Mouse (Mus musculus): ENCODE measurements around the gene Lrrc1. TPM values are rescaled to one million over a fixed set of nuclear protein-coding genes. Genes with fewer than 3 reads are reported as not detected.

Gene Lrrc1
- total and polyA plus RNA-seq, 3 experiments, result 13.3 to 21.5 (median 13.8) TPM

DNA sequence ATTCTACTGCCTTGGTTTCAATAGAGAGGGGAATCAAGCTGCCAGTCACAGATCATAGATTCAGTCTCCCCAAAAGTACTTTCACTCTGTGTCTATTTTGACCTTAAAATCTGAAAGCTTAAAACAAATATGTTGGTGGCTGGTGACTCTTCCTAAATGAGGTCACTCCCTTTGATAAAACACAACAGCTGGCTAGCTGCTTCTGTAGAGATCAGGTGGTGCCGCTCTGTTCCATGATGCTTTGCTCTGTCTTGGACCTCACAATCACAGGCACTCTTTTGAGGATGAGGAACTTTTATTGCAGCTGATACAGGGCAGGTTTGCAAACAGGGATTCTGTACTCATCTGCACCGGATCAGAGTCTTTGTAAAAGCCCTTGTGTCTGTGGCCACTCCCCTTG lies 8.8 kb upstream of the Lrrc1 start:
- no peaks in the 10 kb centered on the region for H3K27me3 ChIP-seq (ENCODE audit: control insufficient read depth, insufficient read depth, low read length)
- no peaks in the 10 kb centered on the region for H3K36me3 ChIP-seq (ENCODE audit: control insufficient read depth, insufficient read depth, low read length)
- 64% methylated on average over 2 of the region's 2 CpGs for WGBS
- DNase-seq, result no peak
- intact Hi-C loops (cut with DNase I), result no loop called here
- H3K27ac ChIP-seq, result no peak overlapping the region
- H3K4me3 ChIP-seq, result no peak overlapping the region
- no peak overlapping the region for H3K9ac ChIP-seq (ENCODE audit: low read depth, low read length)
- TF ChIP-seq EP300 (IDR thresholded peaks at IDR 0.05; ENCODE audit: insufficient read depth, low read depth, low read length), result no peak
- TF ChIP-seq POLR2A (IDR thresholded peaks at IDR 0.05; ENCODE audit: insufficient read depth, low read depth, low read length), result no peak
- no peak for TF ChIP-seq CTCF (IDR thresholded peaks at IDR 0.05)
- H3K4me1 ChIP-seq (ENCODE audit: control insufficient read depth, insufficient read depth, low read length), result no peaks in the 10 kb centered on the region
- H3K79me2 ChIP-seq (replicated peaks; ENCODE audit: control insufficient read depth, insufficient read depth, low read length), result no peaks in the 10 kb centered on the region

DNA sequence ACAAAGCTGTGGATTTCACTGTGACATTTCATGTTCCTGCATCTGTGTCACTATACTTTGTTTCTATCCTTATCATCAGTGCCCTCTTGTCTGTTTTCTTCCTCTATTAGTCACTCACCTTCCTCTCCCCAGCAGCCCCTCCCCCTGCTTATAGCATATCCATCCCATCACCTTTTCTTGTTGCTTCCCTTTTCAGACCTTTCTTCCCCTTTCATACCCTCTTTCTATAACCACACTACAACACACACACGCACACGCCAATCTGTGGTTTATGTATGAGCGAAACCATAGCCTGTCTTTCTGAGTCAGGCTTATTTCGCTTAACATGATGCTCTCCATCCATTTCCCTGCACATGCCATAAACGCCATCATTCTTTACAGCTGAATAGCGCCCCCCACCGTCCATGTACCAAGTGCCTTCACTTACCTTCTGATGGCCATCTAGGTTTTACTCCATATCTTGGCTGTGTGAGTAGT lies 6.4 kb upstream of the Lrrc1 start:
- Histone ChIP-seq H3K27ac (no peak overlapping the region), H3K79me2 (replicated peaks; ENCODE audit: control insufficient read depth, insufficient read depth, low read length) (no peaks in the 10 kb centered on the region), H3K4me1 (ENCODE audit: control insufficient read depth, insufficient read depth, low read length) (no peaks in the 10 kb centered on the region), H3K36me3 (ENCODE audit: control insufficient read depth, insufficient read depth, low read length) (no peaks in the 10 kb centered on the region), H3K9ac (ENCODE audit: low read depth, low read length) (no peak overlapping the region), H3K27me3 (ENCODE audit: control insufficient read depth, insufficient read depth, low read length) (no peaks in the 10 kb centered on the region), H3K4me3 (no peak overlapping the region)
- DNase-seq, result no peak
- intact Hi-C loops (cut with DNase I), result no loop called here
- TF ChIP-seq POLR2A (IDR thresholded peaks at IDR 0.05; ENCODE audit: insufficient read depth, low read depth, low read length) (no peak), CTCF (IDR thresholded peaks at IDR 0.05) (no peak), EP300 (IDR thresholded peaks at IDR 0.05; ENCODE audit: insufficient read depth, low read depth, low read length) (no peak)
- WGBS, result 63% methylated on average over 7 of the region's 7 CpGs

DNA sequence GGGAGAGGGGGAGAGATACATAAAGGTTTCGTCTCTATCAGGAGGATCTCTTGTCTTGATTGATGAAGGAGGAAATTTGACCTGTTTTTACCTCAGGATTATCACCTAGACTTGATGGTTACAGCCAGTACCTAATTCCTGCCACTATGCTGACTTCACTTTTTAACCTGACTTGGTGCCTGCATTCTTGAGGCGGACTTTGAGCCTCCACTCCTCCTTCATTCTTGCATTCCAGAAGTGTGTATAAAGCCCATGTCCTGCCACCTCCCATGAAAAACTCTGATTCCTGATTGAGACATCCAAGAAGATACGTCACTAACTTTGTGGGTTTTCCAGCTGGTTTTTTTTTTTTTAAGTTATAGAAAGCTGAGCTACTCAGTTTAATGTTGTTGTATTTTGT lies 1.3 kb upstream of the Lrrc1 start:
- no peaks in the 10 kb centered on the region for H3K36me3 ChIP-seq (ENCODE audit: control insufficient read depth, insufficient read depth, low read length)
- no peak overlapping the region for H3K4me3 ChIP-seq
- no peak overlapping the region for H3K9ac ChIP-seq (ENCODE audit: low read depth, low read length)
- 78% methylated on average over 3 of the region's 3 CpGs for WGBS
- no peak for DNase-seq
- intact Hi-C loops (cut with DNase I), result loop anchor here (5.0 kb wide), 1 partner anchor 206 kb away; the partner anchor contains the start of gene Gclc
- TF ChIP-seq EP300 (IDR thresholded peaks at IDR 0.05; ENCODE audit: insufficient read depth, low read depth, low read length) (no peak), CTCF (IDR thresholded peaks at IDR 0.05) (no peak), POLR2A (IDR thresholded peaks at IDR 0.05; ENCODE audit: insufficient read depth, low read depth, low read length) (no peak)
- H3K79me2 ChIP-seq (replicated peaks; ENCODE audit: control insufficient read depth, insufficient read depth, low read length), result no peaks in the 10 kb centered on the region
- no peaks in the 10 kb centered on the region for H3K4me1 ChIP-seq (ENCODE audit: control insufficient read depth, insufficient read depth, low read length)
- H3K27me3 ChIP-seq (ENCODE audit: control insufficient read depth, insufficient read depth, low read length), result no peaks in the 10 kb centered on the region
- H3K27ac ChIP-seq, result no peak overlapping the region

DNA sequence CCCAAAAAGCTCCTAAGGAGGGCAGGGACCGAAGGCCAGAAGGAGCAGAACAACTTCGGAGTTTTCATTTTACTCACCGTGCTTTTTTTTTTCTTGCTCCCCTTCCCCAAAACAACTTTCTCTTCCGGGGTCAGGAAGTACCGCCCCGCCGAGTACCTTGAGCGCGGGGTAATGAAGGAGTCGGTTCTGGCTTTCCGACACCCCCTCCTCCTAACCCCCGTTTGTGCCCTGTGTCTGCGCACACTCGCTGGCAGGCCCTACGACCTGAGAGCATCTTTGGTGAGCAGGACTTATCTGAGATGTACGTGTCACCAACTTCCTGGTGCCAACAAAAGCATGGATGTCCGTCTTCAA lies 375 bp upstream of the Lrrc1 start:
- DNase-seq, result no peak
- Histone ChIP-seq H3K27ac (peak overlapping the region; percentile 69), H3K4me1 (ENCODE audit: control insufficient read depth, insufficient read depth, low read length) (no peaks in the 10 kb centered on the region), H3K79me2 (replicated peaks; ENCODE audit: control insufficient read depth, insufficient read depth, low read length) (no peaks in the 10 kb centered on the region), H3K36me3 (ENCODE audit: control insufficient read depth, insufficient read depth, low read length) (no peaks in the 10 kb centered on the region), H3K9ac (ENCODE audit: low read depth, low read length) (peak overlapping the region; percentile 51), H3K27me3 (ENCODE audit: control insufficient read depth, insufficient read depth, low read length) (no peaks in the 10 kb centered on the region), H3K4me3 (peak overlapping the region; percentile 89)
- intact Hi-C loops (cut with DNase I), result loop anchor here (5.0 kb wide), 1 partner anchor 207 kb away; the partner anchor contains the start of gene Gclc
- TF ChIP-seq CTCF (IDR thresholded peaks at IDR 0.05) (no peak), POLR2A (IDR thresholded peaks at IDR 0.05; ENCODE audit: insufficient read depth, low read depth, low read length) (no peak), EP300 (IDR thresholded peaks at IDR 0.05; ENCODE audit: insufficient read depth, low read depth, low read length) (no peak)
- WGBS, result under 1% methylated on average over 17 of the region's 17 CpGs

DNA sequence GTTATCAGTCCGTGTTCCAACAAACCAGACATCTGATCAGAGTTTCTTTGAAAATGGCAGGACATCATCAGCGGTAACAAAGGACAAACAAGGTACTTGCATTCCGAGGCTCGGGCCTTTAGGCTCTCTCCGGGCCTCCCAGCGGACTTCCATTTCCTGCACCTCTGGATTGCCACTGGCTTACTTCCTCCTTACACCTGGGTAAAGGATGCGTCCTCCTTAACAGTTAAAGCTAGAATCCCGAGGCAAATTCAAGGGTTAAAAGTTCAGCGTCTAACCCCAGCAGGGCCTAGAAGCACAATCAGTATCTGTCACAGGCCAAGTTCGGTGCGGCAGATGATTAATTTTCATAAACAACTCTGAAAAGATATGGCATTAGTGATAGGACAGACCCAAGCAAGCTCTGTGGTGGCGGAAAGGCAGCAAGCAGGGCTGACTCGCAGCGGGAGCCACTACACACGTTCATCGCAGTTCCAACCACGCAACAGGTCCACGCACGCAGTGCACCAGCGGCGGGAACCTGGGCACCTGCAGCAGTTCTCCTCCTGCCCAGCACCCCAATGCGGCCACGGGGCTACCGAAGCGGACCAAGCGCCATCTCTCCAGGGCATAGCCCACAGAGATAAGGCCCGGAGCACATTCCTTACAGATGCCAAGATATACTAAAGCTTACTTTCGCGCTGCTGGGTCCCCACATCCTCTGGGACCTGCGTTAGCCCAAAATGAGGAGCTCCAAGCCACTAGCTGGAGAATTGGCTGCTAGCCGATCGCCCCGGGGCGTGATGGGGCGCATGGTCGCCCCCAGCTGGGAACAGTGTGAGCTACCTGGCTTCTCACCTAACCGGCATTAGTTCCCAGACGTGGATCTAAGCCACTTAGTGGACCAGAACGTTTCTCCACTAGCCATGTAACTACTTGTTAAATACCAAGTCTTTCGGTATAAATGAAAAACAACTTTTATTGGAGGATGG lies 1.0 kb downstream of the Lrrc1 start:
- H3K79me2 ChIP-seq (replicated peaks; ENCODE audit: control insufficient read depth, insufficient read depth, low read length), result no peaks in the 10 kb centered on the region
- WGBS, result 3% methylated on average over 40 of the region's 40 CpGs

DNA sequence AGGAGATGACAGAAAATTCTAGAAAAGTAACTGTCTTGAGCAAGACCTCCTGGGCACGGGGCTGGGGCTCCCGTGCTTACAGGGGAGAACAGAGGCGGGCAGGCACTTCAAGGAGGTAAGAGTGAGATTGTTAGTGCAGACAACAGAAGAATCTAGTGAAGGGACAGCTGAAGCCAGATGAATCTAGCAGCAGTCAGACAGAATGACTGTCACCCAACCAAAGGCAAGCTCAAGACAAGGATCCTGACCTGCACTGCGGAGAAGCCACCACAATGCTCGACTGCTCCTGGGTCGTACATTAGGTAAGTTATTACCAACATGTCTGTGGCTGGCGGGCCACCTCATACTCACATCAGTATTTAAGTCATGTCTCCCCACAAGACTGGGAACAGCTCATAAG lies 3.1 kb downstream of the Lrrc1 start:
- intact Hi-C loops (cut with DNase I), result loop anchor here (5.0 kb wide), 2 partner anchors 79 to 114 kb away; no protein-coding TSS in a partner anchor
- Histone ChIP-seq H3K36me3 (ENCODE audit: control insufficient read depth, insufficient read depth, low read length) (no peaks in the 10 kb centered on the region), H3K4me1 (ENCODE audit: control insufficient read depth, insufficient read depth, low read length) (peaks cover 2% of the 10 kb centered on the region; the same call in 1 of the 2 replicates), H3K4me3 (no peak overlapping the region), H3K27ac (no peak overlapping the region), H3K27me3 (ENCODE audit: control insufficient read depth, insufficient read depth, low read length) (no peaks in the 10 kb centered on the region), H3K9ac (ENCODE audit: low read depth, low read length) (no peak overlapping the region), H3K79me2 (replicated peaks; ENCODE audit: control insufficient read depth, insufficient read depth, low read length) (no peaks in the 10 kb centered on the region)
- TF ChIP-seq EP300 (IDR thresholded peaks at IDR 0.05; ENCODE audit: insufficient read depth, low read depth, low read length) (no peak), CTCF (IDR thresholded peaks at IDR 0.05) (no peak), POLR2A (IDR thresholded peaks at IDR 0.05; ENCODE audit: insufficient read depth, low read depth, low read length) (no peak)
- WGBS, result 96% methylated on average over 7 of the region's 7 CpGs
- DNase-seq, result no peak

More for the DNA sequence above, 1.0 kb downstream of the Lrrc1 start:
- peak; percentile 50 for TF ChIP-seq CTCF (IDR thresholded peaks at IDR 0.05)
- no peak for TF ChIP-seq POLR2A (IDR thresholded peaks at IDR 0.05; ENCODE audit: insufficient read depth, low read depth, low read length)
- no peaks in the 10 kb centered on the region for H3K4me1 ChIP-seq (ENCODE audit: control insufficient read depth, insufficient read depth, low read length)
- DNase-seq, result peak; percentile 71 to 73
- H3K4me3 ChIP-seq, result peak overlapping the region; percentile 89
- no peaks in the 10 kb centered on the region for H3K27me3 ChIP-seq (ENCODE audit: control insufficient read depth, insufficient read depth, low read length)
- no peaks in the 10 kb centered on the region for H3K36me3 ChIP-seq (ENCODE audit: control insufficient read depth, insufficient read depth, low read length)
- peak overlapping the region; percentile 69 for H3K27ac ChIP-seq
- peak overlapping the region; percentile 90 for H3K9ac ChIP-seq (ENCODE audit: low read depth, low read length)
- intact Hi-C loops (cut with DNase I), result loop anchor here (5.0 kb wide), 2 partner anchors 81 to 116 kb away; no protein-coding TSS in a partner anchor

All from heart, adult 2 months (tissue).